Mouse (Mus musculus) kidney, adult 18-20 months (tissue): ENCODE results near the gene Clk3.

ENCODE experiments used
- DNase-seq: peaks from one replicate; pipeline ENCODE4 v3.0.0; 2021

Clk3 gene

DNA sequence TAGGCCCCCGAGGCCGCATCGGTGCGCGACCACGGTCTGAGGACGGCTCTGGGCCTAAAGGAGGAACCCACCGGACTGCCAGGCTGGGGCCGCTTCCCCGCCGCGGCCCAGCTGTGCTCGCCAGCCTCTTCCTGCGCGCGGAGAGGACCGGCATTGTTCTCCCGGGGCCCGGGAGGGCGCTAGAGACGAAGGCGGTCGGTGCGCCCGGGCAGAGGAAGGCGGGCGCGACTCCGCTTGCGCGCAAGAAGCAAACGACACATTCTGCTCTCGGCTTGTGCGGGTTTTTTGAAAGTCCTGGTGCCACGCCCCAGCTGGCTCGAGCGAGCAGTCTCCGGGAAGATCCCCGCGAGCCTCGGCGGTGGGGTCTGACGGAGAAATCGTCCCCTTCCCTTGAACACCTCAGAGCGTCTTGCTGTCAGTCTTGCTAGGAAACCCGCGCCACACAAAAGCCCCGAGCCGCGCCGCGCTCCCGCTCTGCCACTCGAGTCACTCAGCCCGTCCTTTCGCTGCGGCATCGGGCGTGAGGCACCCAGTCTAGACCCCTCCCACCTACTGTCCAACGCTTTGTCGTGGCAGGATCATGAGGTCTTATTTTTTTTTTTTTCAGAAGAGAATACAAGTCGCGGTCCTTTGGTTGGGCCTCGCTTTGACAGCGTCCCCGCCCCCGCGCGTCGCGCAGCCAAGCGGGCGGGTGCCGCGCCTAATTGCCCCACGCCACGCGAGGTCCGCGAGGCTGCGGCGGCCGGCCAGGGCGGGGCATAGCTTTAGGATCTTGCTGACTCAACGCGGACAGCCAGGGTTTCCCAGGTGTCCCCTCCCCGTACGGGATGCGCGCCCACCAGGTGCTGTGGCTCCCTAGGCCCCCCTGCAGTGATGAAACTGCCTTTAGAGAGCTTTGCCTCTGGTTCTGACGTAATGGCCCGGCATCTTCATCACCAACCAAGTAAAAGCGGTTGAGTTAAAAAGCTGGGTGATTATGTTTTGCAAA, at the start of gene Clk3:
Gene Clk3, minus strand, starts transcription at position 497 of the 988 bp plus-strand sequence.
- no peak for DNase-seq

DNA sequence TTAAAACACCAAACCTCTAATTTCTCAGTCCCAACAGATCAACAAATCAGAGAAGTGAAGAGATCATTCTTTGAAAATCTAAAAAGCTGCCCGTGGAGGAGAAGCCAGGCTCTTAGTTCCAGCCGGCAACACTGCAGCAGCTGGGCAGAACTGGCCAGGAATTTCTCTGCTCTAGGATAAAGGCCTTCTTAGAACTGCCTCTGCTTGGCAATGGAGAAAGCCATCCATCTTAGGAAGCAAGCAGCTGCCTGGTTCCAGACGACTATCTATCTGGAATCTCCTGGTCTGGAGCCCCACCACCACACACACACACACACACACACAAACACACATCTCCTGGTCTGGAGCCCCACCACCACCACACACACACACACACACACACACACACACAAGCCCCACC, 49.2 kb upstream of the Clk3 start:
- no peak for DNase-seq

DNA sequence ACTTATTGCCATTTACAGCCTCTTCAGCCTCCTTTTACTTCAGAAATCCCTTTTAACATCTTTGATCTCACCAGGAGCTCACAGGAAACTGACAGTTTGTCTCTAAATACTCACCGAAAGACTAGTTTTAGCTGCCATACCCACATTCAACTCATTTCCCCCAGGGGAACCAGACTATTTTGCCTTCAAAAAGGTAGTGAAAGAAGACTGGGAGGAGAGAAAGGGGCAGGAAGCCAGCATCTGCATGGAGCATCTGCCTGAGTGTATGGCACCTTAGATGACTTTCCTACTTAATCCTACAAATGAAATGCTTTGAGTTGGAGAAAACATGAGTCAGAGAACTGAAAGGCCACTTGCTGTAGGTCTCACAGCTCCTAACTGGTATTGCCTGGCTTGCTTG, 48.4 kb upstream of the Clk3 start:
- DNase-seq, result no peak

DNA sequence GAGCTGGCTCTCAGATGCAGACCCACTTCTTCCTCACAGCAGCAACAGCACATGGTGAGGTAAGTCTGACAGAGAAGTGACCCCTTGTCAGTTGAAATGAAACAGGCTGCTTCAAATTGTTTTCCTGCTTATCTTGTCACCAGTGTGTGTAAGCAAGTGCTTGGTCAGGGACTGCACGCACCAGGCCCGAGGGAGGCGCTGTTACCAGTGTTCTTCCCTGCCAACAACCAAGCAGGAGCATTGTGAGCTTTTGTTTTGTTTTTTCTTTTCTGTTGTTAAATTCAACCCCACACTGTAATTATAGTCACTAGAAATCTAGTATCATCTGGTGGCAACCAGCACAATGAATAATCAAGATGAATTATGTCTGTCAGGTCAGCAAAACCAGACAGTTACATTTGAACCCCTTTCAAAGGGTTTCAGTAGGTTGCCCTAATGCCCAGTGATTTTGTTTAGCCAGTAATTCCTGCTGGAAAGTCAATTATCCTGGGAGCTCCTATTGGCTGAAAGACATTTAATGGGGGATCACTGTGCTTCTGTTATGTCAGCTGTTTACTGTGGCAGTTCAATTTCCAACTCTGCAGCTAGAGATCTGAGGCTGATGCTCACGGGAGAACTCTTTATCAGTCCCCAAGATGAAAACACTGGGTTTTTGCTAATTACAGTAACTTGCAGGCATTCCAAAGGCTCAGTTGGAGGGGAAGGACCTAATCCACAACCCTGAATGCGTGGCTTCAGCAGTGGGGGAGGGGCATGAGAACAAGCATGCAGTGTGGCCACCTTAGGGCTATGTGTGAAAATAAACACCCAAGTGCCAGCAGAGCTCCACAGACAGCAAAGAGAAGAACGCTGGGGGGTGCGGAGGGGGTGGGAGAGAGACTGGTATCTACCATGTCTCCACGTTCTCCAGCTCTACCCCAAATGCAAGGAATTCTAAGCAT, 46.4 kb upstream of the Clk3 start:
- DNase-seq, result no peak

DNA sequence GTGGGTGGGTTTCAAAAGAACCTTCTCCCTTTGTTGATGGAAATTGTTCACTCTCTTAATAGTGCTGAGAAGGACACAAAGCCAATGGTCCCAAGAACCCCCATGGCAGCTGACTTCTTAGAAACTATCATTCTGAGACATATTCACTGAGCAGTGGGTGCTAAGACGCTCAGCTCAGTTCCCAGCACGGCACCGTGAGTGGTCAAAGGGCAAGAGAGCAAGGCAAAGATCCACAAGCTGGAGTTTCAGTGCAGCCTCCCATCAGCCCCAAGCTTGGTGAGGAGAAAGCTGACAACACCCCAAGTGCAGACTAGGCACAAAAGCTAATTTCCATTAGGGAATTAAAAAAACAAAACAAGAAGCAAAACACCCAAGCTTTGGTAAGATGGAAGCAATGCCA, 45.0 kb upstream of the Clk3 start:
- peak; percentile 45 for DNase-seq

DNA sequence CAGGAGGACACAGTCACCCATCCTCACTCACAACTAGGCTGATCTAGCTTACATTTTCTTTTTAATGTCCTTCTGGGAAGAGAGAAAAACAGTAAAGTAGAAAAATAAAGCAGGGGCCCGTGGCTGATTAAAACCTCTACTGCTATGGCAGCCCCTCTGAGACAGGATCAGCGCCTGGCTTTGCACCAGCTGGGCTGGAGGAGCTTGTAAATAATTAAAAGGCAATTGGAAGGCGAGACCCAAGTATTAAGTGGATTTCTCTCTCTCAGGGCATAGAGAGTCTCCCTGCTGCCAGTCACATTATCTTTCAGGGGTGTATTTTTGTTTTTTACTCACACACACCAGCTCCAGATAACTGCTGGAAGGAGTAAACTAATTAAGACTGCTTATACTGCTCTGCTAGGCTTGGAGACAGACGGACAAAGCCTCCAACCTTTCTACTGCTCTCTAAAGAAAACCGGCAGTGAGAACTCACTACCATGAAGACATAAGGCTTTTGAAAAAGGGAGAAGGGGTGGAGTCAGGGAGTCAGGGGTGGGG, 43.2 kb upstream of the Clk3 start:
- peak; percentile 47 for DNase-seq

DNA sequence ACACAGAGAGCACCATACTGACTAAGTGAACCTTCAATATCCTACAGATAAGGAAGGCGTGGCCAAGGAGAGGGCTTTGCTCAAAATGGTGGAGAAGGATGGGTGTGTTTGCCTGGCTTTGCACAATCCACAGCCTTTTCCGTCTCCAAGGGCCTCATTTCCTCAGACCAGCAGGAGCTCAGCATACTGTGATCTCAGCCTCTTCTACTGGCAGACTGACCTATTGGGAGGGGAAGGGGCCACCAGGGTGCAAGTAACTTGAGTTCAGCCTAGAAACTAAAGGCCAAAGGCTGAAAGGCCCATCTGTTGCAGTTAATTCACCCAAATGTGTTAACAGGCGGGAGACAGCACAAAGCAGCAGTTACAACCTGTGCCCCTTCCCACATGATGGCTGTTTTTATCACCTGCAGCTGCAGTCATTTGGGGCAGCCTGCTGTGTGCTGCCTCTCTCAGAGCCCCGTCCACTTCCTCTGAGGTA, 41.6 kb upstream of the Clk3 start:
- no peak for DNase-seq

DNA sequence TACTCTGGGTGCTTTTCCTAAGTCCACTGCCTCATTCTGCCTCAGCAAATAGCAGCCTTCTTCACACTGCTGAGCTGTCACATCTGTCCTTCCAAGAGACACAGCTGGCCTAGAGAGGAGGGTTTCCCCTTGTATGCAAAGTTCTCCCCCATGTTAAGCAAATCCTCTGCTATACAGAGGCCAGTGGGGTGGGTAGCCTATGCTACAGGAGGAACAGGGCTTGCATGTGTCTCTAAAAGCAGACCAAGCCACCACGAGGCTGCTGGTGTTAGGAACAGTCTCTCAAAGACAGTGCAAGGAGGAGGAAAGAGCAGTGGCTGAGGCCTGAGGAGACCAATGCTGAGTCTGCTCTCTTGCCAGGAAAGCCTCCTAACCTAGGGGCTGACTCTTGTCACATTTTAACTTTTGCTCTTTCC, 40.4 kb upstream of the Clk3 start:
- peak; percentile 32 for DNase-seq

DNA sequence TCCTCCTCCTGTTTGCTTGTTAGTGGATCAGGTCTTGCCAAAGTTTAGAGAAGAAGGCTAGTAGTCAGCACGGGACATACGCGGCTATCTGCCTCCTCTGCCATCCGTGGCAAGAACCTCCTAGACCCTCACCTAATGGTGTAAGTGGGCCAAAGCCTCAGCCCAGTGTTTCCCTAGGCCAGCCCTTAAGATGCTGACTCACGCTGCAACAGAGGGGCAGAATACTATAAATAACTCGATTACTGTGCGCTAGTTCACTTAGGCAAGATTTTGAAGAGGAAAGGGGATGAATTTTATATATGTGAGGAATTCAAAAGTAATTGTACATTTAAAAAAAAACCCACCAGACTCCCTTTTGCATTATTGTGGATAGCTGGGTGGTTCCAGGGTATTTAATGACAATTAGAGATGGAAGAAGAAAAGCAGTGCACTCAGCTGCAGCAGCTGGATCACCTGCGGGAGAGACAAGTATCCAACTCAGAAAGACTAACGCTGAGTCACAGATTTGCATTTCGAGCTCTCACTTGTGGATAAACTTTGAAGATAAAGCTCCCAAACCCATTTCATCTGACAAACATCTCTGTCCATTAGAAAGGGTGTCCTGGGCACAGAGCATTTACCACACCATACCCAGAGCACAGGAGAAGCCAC, 39.6 kb upstream of the Clk3 start:
- DNase-seq, result no peak

DNA sequence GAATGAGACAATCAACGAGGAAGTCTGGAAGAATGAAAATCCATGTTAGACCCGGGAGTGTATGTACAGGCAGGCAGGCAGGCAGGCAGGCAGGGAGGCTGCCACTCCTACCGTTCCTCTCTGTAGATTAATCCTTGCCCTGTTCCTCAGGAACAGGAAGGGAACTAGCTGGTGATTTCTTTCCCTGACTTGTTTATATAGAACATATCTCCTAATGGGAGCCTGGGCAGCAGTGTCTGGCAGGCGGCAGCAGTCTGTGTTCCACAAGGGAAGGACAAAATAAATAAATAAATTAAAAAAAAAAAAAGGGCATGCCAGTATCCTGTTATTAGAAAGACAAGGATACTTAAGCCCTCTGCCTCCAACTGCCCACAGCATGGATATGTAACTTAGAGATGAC, 38.2 kb upstream of the Clk3 start:
- DNase-seq, result no peak

DNA sequence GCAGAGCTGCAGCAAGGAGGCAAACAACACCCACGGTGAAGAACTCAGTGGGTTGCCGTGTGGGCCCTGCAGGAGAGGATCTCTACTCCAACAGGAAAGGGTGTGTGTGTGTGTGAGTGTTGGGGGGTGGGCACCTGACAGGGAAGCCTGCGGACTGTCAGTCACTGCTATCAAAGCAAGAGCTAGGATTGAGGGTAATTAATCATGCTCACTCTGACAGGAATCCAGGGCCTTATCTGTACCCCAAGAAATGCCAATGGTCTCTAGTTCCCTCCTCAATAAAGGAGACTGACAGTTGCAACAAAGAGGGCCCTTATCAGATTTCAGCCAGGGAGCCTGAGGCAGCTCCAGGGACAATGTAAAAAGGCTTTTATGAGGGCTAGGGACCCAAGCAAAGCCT, 37.4 kb upstream of the Clk3 start:
- no peak for DNase-seq

DNA sequence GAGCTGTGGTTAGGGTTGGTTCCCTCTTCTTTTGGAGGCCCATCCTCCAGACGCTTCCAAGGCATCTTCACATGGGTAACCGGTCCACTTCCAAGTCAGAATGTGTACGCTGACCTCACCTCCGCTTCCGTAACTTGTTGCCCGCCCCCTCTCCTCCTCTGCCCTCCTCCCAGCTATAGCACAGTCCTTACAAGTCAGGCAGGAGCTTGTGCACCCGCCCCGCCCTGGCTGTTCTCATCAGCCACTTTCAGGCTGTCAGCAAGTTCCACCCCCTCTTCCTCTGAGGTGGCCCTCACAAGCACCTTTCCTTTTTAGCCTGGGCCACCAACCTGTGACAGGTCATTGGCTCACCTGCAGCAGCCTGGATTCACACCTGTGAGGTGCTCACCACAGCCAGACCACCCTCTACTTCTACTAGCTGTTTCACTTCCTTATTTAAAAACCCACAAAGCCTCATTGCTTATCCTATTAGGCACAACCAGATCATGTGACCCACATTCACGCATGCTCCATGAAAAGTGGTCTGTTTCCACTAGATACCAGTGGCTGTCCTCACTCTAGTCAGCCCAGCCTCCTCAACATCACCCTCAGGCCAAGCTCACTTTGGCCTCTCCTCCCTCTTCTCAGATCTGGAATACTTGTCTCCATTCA, 34.8 kb upstream of the Clk3 start:
- DNase-seq, result no peak

DNA sequence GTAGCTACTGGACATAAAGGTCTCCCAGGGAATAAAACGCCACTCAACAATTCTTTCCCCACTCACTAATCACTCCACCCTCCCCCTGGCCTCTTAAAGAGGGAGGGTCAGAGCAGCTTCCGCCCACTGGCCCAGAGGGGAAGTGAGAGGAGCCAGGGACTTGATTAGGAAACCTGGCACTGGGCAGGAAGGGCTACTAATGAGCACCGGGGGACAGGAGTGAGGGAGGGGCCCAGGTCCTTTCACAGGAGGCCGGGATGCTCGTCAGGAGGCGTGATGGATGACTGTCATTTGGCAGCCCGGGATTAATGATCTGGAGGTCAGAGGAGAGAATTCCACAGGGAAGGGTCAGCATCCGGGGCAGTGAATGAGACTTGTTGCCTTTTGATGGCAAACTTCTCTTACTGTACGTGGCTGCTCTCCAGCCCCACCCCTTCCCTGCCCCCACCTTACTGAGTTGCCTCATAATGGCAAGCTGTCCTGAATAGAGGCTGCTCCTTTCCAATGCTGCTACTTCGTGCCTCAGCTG, 33.1 kb upstream of the Clk3 start:
- DNase-seq, result no peak

DNA sequence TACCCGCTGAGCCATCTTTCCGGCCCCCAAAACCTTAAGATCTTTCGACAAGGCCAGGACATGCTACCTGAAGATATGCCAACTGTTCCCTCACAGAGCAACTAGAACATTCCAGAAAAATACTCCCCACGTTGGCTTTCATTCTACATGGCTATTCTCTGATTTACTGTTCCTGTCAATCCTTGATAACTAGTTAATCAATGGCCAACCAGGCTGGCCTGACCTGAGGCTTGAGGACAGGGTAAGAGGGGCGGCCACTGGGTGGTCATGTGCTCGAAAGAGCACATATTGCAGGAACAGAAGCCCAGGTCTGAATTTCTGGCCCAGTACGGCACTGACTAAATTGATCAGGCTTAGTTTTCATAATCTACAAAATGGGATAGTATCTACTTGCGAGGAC, 31.8 kb upstream of the Clk3 start:
- peak; percentile 8 for DNase-seq

DNA sequence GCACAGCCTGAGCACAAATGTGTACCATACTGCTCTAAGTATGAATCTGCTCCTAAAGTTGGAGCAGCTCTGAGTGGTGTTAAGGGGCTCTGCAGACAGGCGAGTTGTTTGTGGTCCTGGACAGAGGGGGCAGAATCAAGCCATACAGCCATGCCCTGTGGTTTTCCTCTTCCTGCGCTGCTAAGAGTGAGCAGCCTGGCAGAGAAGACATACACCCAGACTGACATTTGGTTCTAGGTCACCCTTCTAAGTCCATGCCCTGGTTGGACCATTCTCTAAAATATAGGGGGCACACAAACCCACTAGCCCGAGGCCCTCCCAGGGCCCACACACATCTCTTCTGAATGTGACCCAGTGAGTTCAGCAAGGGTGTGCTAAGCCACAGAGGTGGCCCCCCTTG, 24.1 kb upstream of the Clk3 start:
- DNase-seq, result no peak

DNA sequence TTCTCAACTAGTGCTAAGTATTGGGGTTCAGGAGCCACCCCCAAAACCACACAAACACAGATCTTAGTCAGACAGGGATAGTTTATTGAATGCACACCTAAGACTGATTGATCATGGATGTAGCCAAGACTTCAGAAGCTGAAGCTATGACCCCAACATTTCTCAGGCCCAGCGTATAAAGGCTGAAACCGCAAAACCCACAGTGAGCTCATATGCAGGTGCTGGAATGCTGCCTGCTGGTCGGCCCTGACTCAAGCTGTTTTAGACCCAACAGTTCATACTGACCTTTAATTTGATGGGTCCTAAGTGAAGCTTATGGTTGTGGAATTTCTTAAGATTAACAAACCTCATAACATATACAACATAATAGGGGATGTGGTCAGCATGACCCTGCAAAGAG, 17.0 kb upstream of the Clk3 start:
- no peak for DNase-seq

DNA sequence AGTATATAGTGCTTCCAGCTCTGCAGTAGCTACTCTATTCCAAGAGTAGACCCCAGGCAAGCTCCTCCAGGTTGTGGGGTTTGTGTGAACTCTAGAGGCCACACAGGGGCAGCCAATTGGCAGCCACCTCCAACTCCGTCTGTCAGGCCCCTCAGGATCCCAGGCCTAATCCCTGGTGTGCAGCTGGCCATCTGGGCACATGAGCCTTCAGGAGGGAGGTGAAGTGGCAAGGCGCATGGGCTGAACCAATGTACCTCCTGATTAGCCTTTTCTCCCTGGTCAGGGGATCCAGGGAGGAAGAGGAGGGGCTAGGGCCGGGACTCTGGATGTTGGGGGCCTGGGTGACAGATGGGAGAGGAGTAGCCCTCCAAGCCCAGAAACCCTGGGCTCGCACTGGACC, 10.1 kb upstream of the Clk3 start:
- DNase-seq, result no peak

DNA sequence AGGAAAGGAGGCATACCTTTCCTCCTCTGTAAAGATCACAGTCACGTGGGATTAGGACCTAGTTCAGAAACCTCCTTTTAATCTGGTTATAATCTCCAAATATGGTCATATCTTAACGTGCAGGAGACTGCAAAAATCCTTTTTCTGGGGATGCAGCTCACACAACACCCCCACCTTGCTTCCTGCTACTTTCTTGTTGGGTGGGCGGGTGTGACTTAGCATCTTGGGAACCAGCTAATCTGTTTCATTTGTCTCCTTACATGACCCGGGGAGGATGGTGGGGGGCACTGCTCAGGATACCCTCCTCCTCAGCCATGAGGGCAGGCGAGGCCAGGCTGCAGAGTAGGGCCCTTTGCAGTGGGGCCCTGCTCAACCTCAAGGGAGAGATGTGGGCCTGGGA, 9.4 kb upstream of the Clk3 start:
- no peak for DNase-seq

DNA sequence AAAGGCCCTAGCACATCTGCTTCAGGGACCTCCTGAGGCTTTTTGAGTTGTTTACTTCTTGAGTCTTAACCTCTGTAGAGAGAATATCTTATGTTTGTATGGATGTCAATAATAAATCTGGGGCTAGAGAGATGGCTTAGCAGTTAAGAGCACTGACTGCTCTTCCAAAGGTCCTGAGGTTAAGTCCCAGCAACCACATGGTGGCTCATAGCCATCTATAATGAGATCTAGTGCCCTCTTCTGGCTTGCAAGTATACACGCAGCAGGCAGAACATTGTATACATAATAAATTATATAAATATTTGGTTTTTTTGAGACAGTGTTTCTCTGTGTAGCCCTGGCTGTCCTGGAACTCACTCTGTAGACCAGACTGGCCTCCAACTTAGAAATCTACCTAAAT, 8.5 kb upstream of the Clk3 start:
- no peak for DNase-seq

DNA sequence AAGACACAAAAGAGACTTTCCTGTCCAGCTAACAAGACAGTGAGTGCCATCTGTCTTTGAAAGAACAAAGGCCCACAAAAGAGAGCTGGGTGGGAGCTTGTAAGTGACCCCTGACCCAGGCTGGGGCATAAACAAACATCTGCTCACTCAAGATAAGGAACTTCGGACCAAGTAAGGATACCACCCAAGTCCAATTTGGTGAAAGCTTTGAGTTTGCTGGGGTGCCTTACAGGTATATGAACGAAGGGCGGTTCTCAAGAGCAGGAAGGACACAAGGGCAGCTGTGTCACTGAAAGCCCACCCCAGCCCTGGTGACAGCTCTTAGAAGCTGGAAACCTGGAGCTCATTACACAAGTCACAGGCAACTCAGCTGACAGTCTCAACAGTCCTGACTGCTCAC, 8.1 kb upstream of the Clk3 start:
- no peak for DNase-seq

DNA sequence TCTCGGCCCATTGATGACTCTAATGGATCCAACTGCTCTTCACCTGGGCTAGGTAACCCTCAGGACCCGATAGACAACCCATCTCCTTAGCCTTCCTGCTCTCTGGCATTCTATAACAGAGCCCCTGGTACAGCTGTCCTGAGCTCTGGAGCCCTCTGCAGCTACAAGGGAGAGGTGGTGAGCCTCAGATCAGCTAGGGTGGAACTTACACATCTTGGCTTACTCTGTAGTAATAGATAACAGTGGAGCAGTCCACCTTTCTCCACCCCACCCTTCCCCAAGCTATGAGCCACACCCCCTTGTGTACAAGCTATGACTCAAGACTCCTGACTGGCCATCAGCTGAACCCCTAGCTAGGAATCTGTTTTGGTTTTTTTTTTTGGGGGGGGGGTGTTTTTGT, 5.2 kb upstream of the Clk3 start:
- no peak for DNase-seq

DNA sequence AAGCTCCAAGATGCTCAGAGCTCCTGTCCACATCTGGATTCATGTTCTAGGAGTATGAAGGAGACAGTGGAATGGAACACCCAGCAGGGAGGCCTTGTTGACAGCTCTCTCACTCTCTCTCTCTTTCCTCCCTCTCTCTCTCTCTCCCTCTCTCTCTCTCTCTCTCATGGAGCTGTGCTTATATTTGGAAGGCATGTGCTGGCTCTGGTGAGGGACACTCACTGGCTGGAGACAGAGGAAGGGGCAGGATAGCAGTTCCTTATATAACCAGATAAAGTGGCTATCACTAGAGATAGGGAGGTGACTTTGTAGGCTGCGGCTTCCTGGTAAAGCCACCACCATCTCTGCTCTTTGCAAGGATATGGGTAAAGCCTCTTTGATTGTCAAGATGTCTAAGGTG, 4.6 kb upstream of the Clk3 start:
- no peak for DNase-seq
